Mouse (Mus musculus) left cerebral cortex, adult 11 months (tissue): ENCODE measurements around the gene Zswim3.
"Not testable (repeated sequence)": the region's sequence is repeated elsewhere in the genome, so short reads cannot be mapped to it uniquely, and the experiment has no call there.

Source experiments
- DNase-seq: peaks from one replicate; pipeline ENCODE4 v3.0.0; 2022; ENCODE audit warnings: low spot score

The Zswim3 gene

DNA sequence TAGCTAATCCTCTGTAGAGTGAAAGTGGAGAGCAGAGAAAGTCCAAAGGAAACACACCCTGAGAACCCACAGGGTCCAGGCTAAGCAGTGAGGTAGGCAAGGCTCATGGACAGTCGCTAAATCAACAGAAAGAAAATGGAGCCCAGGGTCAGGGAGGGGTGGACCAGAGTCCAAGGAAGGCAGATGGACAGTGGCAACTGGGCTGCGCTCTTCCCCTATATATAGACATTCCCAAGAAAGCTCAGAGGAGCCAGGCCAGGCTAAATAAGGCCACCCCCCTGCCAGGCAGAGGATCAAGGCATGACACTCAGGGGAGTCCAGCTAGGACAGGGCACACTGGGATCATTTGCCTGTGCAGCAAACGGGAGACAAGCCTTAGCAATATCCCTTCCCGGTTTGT is 23.0 kb upstream of the Zswim3 start:
- DNase-seq, result no peak

- no peak for DNase-seq
These were observed 20.8 kb upstream of the Zswim3 start for GRCm38 (mm10) chr2:164783926-164784581.

DNA sequence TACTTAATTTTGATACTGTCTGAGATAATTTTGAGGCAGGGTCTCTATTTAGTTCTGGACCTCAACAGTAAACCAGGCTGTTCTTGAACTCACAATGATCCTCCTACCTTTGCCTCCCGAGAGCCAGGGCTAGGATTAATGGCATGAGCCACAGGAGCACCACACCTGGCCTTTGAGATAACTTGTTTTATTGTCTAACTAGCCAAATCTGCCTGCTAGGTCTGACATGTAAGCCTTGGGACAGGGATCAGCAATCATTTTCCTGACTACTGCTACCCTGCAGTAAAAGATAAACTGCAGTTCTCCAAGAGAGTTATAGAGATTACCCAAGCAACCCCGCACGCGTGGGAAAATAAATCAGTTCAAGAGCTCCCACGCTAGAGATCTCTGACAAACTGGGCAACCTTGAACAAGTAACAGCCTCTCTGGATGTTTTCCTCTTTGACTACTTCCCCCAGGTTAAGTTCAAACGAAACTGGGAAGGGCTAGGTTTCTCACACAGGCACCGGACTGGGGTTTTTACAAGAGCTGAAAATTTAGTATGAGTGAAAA is 20.0 kb upstream of the Zswim3 start:
- DNase-seq, result no peak

GRCm38 (mm10) chr2:164785481-164786387 is 19.2 kb upstream of the Zswim3 start, which contains the start of gene Snx21:
TSS of gene Snx21 (plus strand) at chr2:164785823.
- DNase-seq, result peak; percentile 83

DNA sequence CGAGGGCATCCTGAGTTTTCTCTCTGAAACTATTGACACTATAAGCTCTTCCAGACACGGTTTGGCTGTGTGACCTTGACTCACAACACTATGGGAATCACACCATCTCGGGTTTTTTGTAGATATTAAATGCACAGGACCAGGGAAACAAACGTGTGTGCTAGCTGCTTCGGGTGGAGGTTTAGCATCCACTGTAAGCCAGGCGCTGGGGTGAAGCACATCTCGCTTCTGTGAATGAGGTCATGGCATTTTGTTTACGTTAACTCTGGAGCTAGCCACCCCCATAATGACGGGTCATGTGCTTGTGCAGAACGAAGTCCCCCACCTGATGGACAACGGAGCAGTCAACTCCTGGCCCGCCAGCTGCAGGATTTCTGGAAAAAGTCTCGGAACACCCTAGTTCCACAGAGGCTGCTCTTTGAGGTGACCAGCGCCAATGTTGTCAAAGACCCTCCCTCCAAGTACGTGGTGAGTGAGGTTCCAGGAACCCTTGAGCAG is 18.5 kb upstream of the Zswim3 start:
- DNase-seq, result no peak

GRCm38 (mm10) chr2:164787032-164787431 is 17.9 kb upstream of the Zswim3 start:
- no peak for DNase-seq

DNA sequence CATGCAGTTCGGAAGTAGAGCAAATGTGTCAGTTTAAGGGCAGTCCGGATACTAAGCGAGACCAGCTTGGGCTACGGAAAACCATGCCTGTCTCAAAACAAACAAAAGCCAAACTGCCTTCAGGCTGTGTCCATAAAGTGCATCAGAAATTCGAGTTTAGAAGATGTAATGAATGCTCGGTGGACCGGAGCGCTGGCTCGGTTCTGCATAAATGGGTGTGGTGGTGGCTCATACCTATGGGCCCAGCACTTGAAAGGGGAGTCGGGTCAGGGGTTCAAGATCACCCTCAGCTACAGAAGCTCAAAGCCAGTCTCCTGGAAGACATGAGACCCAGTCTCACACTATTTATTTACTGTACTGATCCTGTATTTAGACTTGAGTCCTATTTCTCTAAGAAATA is 17.1 kb upstream of the Zswim3 start:
- DNase-seq, result no peak

GRCm38 (mm10) chr2:164788411-164788810 is 16.5 kb upstream of the Zswim3 start:
- no peak for DNase-seq

DNA sequence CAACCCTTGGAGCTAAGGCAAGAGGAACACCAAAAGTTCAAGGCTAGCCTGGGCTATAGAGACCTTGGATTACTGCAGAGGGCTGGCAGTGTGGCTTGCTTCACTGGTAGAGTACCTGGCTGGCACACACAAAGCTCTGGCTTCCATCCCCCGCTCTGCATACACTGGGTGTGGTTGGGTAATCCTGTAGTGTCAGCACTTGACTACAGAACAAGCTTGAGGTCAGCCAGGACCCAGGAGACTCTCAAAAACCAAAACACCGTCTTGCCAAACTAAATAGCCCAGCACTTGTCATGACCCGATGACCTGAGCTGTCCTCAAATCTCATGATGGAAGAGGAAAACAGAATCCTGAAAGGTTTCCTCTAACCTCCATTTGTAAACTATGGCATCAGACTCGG is 14.4 kb upstream of the Zswim3 start:
- no peak for DNase-seq

- no peak for DNase-seq
These were observed 13.0 kb upstream of the Zswim3 start for GRCm38 (mm10) chr2:164791841-164792261.

DNA sequence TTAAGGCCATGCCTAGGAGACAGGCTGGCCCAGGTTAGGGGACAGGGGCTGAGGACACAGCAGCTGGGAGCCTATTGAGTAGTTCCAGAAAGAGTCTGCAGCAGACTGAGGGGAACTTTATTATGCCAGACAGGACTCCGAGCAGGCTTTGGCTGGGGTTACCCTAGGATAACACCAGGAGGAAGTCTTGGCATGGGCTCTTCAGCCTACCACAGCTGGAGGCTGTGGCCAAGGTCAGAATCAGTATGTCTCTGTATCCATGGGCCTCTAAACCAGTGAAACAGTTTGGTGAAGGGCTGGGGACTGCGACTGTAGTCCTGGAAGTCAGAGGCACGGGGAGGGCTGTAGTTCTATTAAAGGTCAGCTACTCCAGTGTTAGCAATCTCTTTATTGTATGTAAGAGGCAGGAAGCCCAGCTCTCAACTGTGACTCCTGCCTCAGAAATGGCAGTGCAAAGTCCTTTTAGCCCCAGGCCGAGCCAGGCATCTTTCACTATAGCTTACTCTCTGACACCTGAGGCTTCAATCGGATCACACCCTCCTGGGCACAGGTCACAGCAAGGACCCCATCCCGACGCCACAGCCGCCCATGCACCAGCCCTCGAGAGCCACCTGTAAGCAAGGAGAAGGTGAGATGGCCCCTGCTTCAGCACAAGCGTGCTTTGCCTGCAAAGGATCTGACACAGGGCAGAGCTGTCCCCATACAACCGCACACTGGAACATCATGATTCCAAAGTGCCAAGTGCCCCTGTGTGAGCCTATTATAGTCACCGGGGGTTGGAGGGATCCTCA is 12.3 kb upstream of the Zswim3 start:
- DNase-seq, result no peak

DNA sequence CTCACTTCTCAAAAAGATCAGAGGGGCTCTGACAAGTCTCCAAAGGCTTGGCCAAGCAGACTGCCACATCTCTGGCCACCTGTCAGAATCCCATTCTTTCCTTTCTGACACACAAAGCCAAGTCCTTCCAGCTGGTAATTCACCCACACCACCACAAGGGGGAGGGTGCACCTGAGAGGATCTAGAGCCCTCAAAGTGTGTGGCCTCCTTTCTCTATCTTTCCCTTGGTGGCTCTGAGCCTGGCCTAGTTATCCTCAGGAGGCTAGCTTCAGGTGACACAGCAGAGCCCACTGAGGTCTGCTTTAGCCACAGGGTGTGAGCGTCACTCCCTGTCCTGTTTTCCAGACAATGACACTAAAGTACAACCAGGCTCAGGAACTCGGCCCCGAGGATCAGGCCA is 11.7 kb upstream of the Zswim3 start:
- no peak for DNase-seq

DNA sequence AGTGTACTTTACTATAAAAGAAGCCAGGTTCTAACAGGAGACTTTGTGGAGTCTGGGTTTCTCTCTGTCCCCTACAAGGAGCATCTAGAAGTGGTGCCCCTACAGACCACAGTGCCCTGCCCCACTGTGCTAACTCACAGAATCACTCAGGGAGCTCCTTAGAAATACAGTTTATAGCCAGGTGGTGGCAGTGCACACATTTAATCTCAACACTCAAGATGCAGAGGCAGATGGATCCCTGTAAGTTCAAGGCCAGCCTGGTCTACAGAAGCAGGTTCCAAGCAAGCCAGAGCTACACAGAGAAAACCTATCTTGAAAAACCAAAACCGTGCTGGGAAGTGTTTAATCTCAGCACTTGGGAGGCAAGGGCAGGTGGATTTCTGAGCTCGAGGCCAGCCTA is 11.1 kb upstream of the Zswim3 start:
- DNase-seq, result no peak

DNA sequence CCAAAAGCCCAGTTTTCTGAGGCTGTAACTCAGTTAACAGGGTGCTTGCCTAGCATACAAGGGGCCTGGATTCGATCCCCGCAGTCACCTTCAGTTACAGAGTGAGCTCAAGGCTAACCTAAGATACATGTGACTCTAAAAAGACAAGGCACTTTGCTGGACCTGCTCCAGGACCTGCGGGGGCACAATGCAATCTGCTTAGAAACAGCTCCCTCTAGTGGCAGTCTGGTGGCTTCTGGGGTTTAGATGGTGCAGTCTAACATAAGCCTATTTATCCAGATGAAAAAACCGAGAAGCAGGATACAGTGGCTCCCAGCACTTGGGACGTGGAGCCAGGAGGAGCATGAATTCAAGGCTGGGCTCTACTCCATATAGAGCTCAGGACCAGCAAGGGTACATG is 10.6 kb upstream of the Zswim3 start:
- peak; percentile 66 for DNase-seq

- no peak for DNase-seq
These were observed 9.0 kb upstream of the Zswim3 start for GRCm38 (mm10) chr2:164795868-164796267.

- not testable (repeated sequence) for DNase-seq
These were observed 6.3 kb upstream of the Zswim3 start for GRCm38 (mm10) chr2:164798554-164798953.

DNA sequence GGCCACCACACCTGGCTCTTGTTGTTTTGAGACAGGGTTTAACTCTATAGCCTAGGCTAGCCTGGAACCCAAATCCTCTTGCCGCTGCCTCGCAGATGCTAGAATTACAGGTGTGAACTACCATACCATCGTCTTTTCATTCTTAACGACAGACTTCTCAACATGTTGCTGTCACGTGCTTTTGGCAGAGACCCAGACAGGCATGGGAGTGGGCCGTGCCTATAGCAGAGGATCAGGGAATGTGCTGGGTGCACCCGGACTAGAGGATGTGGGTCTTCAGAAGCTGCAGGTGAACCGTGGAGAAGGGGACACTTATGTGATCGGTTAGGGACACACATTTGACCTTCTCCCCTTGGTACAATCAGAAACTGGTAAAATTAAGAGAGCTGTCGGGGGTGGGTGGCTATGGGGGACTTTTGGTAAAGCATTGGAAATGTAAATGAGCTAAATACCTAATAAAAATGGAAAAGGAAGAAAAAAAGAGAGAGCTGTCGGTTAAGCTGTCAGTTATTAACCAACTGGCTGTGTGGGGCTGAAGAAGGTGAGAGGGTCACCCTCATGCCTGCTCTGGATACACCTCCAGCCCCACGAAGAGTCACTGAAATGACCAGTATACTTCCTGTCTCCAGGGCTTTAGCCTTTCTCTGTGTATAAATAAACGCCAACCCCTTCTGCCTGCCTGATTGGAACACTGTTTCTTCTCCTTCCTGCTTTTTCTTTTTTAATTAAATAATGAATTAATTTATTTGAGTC is 4.5 kb upstream of the Zswim3 start:
- DNase-seq, result no peak

DNA sequence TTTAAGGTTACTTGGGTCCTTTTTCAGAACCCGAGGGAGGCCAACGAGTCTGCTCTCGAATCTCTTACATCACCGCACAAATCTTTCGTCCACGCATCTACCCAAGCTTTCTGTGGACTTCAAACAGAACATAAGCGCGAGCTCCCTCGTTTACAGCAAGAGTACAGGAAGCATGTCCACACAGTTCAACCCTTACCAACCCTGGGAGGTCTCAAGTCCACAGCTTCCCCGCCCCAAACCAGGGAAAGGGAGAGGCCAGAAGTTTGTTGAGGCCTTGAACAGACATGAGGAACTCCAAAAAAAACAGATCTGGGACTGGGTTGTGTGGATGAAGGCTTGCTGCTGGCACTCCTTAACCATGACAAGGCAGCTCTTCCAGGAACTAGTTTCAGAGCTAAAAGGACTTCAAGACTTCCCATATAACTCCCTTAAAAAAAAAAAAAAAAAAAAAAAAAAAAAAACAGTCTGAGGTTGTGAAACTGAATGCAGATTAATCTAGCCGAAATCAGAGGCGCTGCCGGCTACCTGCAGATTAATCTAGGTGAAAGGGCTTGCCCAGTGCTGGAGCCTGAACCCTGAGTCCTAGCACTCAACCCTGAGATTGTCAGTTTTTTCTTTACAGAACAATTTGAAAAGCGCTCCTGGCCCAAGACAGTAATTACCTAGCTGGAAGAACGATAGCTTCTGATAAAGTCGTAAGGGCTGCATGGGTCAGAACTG is 1.5 kb upstream of the Zswim3 start:
- no peak for DNase-seq

GRCm38 (mm10) chr2:164803921-164804313 is 981 bp upstream of the Zswim3 start:
- DNase-seq, result no peak

DNA sequence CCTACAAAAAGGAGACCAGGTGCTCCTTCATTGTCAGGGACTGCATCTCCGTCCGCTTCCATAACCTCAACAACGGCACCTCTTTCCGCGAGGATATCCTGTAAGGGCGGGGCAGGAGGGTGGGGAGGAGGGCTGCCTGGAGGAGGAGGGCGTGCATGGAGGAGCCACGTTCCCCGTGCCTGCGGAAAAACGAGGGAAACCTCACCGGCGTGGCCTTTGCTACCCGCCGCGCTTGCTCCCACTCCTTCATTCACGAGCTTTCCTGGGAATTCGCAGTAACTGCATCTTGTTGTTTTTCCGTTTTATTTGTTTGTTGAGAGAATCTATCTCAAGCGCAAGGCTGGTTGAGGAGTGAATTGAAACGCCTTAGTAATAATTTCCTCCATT is 427 bp downstream of the Zswim3 start:
- no peak for DNase-seq

- no peak for DNase-seq
These were observed 1.7 kb downstream of the Zswim3 start for GRCm38 (mm10) chr2:164806614-164807013.
